Mouse (Mus musculus) gastrocnemius, adult 18-20 months (tissue): Measurements from ENCODE around the gene Amd2. TPM values are rescaled to one million over a fixed set of nuclear protein-coding genes. Genes with fewer than 3 reads are reported as not detected.

Source experiments
- DNase-seq: peaks from one replicate; pipeline ENCODE4 v3.0.0; 2021; ENCODE audit warnings: low spot score
- long read RNA-seq, 2 experiments: library from polyadenylated mRNA; stranded (forward); transcript quantifications; one replicate each; pipeline ENCODE4 v2.0.0; 2021
- total RNA-seq, 2 experiments: library from RNA; stranded (reverse); gene quantifications; 2 replicates each; pipeline ENCODE4 v1.2.3; 2021

The Amd2 gene
- total RNA-seq, result 100 to 1,000 TPM in 1 of 2 experiments, 10 to 100 TPM in 1; 43.9 to 158 TPM
- long read RNA-seq, experiment 1, transcript Amd2-201 (1 exons, 3,218 nt), result major isoform, 1,301 of 1,304 reads
- long read RNA-seq, experiment 1, partial matches to known transcripts, result 0 of 1,304 reads
- long read RNA-seq, experiment 1, other reads (novel, unspliced or antisense), result 3 of 1,304 reads
- long read RNA-seq, experiment 2, transcript Amd2-201 (1 exons, 3,218 nt), result major isoform, 119 of 119 reads
- long read RNA-seq, experiment 2, partial matches to known transcripts, result 0 of 119 reads
- long read RNA-seq, experiment 2, other reads (novel, unspliced or antisense), result 0 of 119 reads

DNA sequence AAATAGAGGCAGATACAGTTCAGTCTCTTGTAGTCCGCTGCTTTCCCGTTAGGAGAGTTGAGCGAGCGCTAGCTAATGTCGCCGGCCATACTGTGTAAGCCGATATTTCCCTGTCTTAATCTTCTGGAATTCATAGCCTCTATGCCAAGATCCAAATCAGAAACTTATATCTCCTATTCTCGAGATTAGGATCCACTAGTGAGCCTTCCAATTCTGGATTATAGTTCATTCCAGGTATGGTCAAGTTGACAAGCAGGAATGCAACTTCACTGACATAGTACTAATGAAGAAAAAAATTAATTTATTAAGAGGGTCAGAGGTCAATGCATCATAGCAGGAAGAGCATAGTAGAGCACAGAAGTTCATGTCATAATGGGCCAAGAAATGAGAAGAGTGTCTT, at the start of gene Amd2:
Amd2 (minus strand) TSS at position 101 of the 400 bp plus-strand sequence.
- no peak for DNase-seq

DNA sequence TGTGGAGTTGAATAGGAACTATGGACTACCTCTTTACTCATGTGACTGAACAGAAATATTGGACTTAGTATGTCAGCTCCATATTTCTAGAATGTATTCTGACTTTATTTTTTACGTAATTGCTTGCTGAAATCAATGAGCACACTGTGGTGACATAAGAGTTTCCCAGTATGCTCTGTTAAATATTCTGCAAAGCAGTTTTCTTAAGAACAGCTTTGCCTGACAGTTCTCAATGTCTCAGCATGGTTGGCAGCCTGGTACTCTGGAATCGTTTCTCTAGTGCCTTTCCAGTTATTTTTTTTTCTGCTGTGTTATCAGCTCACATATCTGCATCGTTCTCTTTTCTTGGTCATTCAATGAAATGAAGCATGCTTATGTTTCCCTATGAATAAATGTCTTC, 49.6 kb upstream of the Amd2 start:
- DNase-seq, result no peak

- no peak for DNase-seq
These were observed 25.9 kb upstream of the Amd2 start for GRCm38 (mm10) chr10:35737639-35738038.

DNA sequence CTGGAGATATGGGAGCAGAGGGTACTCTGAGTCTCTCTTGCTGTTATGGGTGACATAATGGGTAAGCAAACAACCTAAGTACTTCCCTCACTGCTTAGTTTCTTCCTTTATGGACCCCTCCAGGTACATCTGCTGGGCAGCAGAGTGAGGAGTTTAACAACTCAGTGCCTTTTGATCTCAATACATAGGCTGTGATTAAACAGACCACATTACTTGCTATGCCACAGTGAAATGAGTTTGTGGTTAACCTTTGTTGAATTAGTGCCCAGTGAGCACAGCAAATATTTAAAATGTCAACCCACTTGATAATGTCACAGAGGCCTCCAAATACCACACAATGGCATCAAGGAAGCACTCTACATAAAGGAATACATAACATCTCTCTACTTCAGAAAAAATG, 2.6 kb upstream of the Amd2 start:
- DNase-seq, result no peak
